Mouse (Mus musculus) monocyte, adult 2 months (primary cell): ENCODE measurements around the gene Hoxd8.

Source experiments
- DNase-seq, 2 experiments: peaks; one replicate each; pipeline ENCODE4 v3.0.0; 2022; ENCODE audit warnings: low spot score in 2 of 2, low read depth in 1 of 2

The Hoxd8 gene

DNA sequence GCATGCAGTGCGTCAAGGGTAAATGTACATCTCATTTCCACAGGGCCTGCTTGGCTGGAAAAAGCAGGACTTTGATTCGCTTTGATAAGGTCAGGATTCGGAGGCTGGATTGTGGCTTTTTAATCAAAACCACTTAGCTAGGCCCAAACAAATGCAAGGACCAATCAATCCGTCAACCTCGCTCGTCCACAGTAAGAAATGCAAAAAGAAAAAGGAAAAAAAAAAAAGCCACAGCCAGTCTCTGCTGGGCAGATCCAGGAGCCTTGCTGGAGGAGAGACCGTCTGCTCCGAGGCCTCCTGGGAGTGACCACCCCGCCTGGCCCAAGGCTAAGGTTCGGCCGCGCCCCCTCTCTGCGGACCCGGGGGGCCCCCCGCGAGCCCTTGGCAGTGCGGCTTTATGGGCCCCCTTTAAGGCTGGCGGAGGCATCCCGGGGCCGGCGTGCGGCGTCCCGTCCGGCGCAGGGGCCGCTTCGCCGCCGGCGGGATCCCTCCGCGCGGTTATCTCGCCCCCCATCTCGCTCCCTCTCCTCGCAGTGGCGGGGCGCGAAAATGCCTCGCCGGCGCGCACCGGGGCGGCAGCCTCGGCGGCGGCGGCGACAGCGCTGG lies at the start of gene Hoxd8:
Gene Hoxd8, plus strand, starts transcription at position 223 of the 606 bp plus-strand sequence.
- no peak for DNase-seq

- no peak for DNase-seq
Measured at GRCm38 (mm10) chr2:74654743-74655419, 49.5 kb upstream of the Hoxd8 start.

GRCm38 (mm10) chr2:74655420-74655781 lies 49.0 kb upstream of the Hoxd8 start:
- no peak for DNase-seq

- no peak for DNase-seq
Measured at GRCm38 (mm10) chr2:74655821-74656631, 48.4 kb upstream of the Hoxd8 start.

DNA sequence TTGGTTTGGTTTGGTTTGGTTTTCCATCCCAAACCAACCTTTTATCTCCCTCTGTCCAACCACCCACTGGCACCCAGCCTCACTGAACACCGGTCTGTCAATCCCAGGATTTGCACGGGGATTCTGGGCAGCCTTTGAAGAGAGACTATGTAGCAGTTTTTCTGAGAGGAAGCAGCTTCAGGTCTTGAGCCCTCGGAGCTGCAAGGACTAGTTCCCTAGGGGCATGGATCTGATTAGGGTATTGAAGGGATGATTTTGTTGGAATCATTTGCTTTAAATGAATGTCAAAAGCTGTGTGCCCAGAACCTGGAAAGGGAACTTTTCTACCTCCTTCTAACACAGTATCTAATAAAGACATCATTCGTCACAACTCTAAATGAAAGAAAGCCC lies 47.8 kb upstream of the Hoxd8 start:
- no peak for DNase-seq

DNA sequence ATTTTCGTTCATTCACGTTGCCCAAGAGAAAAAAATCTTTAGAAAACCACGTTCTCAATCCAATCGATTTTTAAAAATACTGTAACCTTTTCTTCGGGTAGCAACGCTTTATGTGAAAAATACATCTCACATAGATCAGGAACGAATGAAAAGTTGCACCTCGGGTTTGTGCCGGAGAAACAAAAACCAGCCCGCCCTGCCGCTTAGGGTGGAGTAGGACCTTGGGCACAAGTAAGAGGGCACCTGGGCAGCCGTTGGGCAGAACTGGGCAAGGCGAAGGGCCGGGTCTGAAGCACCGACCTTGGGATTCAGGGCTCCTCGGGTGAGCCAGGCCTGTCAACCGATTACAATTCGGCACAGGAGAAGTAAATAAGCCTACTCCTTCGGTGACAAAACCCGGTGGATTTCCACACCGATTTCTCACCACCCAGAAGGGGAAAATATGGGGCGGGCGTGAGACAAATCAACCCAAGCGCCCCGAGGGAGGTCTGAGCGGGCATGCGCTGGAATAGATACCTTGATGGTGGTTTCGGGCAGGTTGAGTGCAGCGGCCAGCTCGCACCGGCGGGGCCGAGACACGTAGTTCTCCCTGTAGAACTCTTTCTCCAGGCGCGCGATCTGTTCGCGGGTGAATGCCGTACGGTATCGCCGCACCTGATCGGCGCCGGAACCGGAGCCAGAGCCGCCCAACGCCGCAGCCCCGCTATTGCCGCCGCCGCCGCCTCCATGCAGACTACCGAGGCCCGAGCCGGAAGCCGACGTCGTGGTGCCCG lies 47.0 kb upstream of the Hoxd8 start:
- DNase-seq = no peak

DNA sequence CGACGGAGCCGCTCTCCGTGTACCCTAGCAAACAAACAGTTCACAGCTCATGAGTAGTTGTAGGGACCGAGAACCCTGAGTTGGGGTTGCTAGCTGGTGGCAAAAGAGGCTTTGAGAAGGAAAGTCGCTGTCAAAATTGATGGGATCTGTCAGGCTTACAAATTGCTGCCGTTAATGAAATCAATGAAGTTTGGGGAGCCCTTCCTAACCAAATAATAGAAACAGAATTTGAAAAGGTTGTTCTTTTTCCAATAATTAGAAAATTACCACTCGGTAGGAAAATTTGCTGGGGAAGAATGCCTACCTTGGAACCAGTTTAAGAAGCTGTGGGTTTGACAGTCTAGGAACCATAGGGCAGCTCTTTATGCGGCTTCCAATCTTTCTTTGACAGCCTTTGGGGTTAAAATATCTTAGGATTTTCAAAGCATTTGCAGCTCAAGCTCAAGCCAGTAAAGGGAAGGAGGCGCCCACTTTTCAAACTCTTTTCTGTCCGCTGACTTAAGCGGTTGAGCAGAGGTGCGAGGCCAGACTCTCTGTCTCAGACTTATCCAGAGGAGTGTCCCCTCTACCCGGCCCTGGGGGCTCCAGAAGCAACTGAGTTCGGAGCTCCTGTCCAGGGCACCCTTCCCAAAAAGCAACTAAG lies 46.3 kb upstream of the Hoxd8 start:
- no peak for DNase-seq

- DNase-seq = no peak
Measured at GRCm38 (mm10) chr2:74658667-74659371, 45.6 kb upstream of the Hoxd8 start.

DNA sequence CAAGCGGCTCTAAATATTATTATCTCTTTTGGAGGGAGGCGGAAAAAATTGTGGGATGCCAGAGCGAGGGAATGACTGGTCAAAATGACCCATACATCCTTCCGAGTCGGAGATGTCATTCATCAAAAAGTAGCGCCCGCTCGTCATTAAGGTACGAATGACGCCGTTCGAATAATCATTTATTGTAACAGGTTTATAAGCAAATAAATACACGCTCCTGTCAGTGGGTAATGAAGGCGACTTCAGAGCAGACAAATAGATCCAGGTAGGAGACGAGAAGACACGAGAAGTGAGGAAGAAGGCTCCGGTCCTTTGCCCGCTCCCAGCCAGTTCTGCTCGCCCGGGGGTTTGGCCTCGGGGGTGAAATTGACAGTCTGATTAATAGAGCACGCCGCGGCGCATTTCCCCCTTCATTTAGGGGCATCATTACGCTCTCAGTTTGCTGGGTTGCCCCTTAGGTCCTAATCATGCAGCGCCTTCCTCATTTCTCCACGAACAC lies 44.9 kb upstream of the Hoxd8 start, which contains the start of gene Evx2:
Gene Evx2, minus strand, starts transcription at position 51 of the 499 bp plus-strand sequence.
- no peak for DNase-seq

DNA sequence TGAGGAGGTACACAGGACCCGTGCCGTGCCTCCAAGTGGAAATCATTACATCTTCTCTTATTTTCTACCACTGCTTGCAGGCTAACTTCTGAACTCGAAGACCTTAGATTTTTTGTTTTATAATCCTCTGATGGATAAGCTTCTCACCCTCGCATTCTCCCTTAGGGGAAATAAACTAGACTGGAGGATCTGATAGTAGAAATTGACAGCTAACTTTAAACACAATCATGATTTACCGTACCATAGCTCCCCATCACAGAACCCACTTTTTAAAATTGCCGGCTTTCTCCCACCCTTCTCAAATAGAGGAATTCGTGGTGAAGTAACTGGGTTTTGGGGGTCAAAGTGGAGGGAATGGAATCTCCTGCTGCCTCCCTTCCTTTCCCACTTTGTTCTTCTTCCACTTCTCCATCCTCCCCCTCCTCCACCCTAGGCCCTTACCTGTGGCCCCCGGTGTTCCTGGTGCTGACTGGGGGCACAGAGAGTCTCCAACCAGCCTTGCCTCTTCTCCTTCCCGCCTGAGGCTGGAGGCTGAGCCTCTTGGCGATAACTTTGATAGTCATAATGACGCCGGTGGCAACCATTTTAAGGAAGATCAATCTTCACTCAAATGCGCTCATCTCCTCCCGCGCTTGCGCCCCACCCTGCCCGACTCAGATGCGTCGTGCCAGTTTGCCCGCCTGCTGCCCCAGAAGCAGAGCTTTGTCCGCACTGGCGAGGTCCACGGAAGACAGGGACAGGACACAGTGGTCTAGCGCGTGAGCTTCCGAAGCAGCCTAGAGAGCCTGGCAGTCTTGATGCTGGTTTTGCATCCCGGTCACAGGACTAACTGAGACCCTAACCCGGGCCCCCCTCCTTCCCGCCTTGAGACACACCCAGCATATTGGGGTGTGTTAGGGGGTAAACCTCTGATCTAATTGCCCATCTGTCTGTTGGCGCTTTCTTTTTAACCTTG lies 43.7 kb upstream of the Hoxd8 start:
- no peak for DNase-seq

DNA sequence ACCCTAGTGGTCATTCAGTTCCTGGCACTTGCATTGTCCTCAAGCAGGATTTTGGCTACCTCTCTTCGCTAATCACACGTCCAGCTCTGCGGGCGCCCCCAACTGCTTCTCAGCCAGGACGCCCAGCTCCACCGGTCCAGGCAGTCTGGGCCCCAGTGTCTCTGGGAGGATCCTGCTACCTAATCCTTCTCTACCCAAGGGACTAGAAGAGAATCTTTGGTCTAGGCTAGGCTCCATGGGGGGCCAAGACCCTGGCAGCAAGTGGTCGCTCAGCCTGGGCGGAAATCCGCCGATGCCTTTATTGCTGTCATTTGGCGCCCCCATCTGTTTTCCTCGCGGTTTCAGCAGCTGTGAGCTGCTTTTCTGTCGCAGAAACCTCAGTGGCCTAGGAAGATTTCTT lies 42.7 kb upstream of the Hoxd8 start:
- DNase-seq = no peak

GRCm38 (mm10) chr2:74663291-74663925 lies 41.0 kb upstream of the Hoxd8 start:
- DNase-seq = no peak

GRCm38 (mm10) chr2:74666411-74666810 lies 38.0 kb upstream of the Hoxd8 start:
- no peak for DNase-seq

GRCm38 (mm10) chr2:74667191-74667841 lies 37.1 kb upstream of the Hoxd8 start:
- DNase-seq = no peak

DNA sequence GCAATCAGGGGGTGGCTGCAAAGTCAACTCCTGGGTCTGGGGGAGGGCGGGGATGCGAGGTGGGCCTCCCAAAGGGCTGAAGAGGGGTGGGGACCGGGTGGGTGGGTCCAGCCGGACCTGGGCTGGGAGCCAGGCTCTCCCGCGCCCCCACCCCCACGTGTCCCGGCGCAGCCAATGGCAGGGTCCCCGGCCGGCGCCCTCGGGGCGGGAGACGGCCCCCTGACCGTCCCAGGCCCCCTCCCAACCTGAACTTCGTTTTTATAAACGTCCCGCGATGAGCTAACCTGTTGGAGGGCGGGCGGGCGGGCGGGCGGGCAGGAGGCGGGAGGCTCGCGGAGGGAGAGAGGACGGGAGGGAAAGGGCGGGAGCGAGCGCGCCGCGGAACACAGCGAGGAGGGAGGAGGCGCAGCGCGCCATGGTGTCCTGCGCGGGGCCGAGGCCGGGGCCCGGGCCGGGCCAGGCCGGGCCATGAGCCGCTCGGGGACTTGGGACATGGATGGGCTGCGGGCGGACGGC lies 36.5 kb upstream of the Hoxd8 start, which contains the start of gene Hoxd13:
Gene Hoxd13, plus strand, starts transcription at position 469 of the 516 bp plus-strand sequence.
- no peak for DNase-seq

DNA sequence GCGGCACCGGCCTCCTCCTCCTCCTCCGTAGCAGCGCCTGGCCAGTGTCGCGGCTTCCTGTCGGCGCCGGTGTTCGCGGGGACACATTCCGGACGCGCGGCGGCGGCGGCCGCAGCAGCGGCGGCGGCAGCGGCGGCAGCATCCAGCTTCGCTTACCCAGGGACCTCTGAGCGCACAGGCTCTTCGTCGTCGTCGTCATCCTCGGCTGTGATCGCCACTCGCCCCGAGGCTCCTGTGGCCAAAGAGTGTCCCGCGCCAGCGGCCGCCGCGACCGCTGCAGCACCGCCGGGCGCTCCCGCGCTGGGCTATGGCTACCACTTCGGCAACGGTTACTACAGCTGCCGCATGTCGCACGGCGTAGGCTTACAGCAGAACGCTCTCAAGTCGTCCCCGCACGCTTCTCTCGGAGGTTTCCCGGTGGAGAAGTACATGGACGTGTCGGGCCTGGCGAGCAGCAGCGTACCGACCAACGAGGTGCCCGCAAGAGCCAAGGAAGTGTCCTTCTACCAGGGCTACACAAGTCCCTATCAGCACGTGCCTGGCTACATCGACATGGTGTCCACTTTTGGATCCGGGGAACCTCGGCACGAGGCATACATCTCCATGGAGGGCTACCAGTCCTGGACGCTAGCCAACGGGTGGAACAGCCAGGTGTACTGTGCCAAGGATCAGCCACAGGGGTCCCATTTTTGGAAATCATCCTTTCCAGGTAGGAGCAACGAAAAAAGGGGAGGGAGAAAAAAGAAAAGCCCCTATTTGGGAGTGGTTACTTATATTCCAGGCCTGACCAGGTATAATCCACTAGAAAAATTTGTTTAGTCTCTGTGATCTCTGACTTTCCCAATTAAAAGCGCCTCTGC lies 35.8 kb upstream of the Hoxd8 start:
- no peak for DNase-seq

- DNase-seq = no peak
Measured at GRCm38 (mm10) chr2:74669230-74669578, 35.2 kb upstream of the Hoxd8 start.
